Mouse (Mus musculus): ENCODE data around the gene Ap1g1. TPM values are rescaled to one million over a fixed set of nuclear protein-coding genes. Genes with fewer than 3 reads are reported as not detected.

Gene Ap1g1
- polyA plus RNA-seq, 1 experiment: 72.0 TPM

DNA sequence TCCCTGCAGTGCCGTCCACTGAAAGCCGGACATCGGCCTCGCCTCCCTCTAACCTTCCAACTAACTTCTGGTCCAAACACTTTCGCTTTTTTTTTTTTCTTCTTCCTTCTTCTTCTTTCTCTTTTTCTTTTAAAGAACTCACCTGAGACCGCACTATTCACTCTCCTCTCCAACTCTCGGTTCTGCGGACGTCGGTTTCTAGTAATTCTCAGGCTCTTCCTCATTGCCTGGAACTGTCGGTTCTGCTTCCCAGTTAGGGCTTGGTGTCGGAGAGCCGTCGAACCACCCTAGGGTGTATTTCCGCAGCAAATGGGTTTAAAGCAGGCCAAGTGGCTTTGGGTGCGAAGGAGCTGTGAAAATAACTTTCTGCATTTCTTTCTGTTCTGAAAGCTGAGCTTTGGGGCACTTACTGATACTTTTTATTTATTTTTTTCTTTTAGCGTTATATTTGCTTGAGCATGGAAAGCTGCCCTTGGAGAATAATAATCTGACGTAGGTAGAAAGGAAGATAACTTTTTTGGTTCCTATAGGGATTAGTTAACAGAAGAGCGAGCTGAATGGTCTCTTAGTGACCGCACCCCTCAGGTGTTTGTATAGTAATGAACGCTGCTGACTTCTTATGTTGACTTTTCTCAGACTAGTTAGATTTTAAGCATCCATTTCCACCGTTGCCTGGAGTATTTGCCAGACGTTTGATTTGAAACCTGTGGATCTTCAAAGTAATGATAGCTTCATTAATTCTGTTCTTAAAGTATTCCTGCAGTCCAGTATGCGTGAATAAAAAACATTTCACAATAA lies 1.3 kb downstream of the Ap1g1 start:
- Histone ChIP-seq H3K4me1 (ENCODE audit: control insufficient read depth, insufficient read depth, low read length) (peaks cover 12% of the 10 kb centered on the region), H3K27me3 (replicated peaks; ENCODE audit: control insufficient read depth, insufficient read depth, low read length) (no peaks in the 10 kb centered on the region), H3K4me3 (ENCODE audit: insufficient read depth, low read depth, low read length) (peak overlapping the region; percentile 85), H3K36me3 (ENCODE audit: control insufficient read depth, insufficient read depth, low read length) (no peaks in the 10 kb centered on the region), H3K27ac (ENCODE audit: insufficient read depth, low read depth, low read length) (peak overlapping the region; percentile 94)
- TF ChIP-seq POLR2A (IDR thresholded peaks at IDR 0.05; ENCODE audit: low read depth, low read length) (peak; percentile 9), CTCF (conservative IDR thresholded peaks at IDR 0.05; ENCODE audit: insufficient read depth, insufficient read length, low read depth, low read length) (no peak)
- WGBS: 6% methylated on average over 24 of the region's 24 CpGs
- DNase-seq: no peak

GRCm38 (mm10) chr8:109780548-109780947 lies 2.2 kb downstream of the Ap1g1 start:
- WGBS: 26% methylated on average over 4 of the region's 4 CpGs
- H3K36me3 ChIP-seq (ENCODE audit: control insufficient read depth, insufficient read depth, low read length): no peaks in the 10 kb centered on the region
- H3K27ac ChIP-seq (ENCODE audit: insufficient read depth, low read depth, low read length): peak overlapping the region; percentile 26
- TF ChIP-seq POLR2A (IDR thresholded peaks at IDR 0.05; ENCODE audit: low read depth, low read length): no peak
- TF ChIP-seq CTCF (conservative IDR thresholded peaks at IDR 0.05; ENCODE audit: insufficient read depth, insufficient read length, low read depth, low read length): no peak
- no peaks in the 10 kb centered on the region for H3K27me3 ChIP-seq (replicated peaks; ENCODE audit: control insufficient read depth, insufficient read depth, low read length)
- H3K4me1 ChIP-seq (ENCODE audit: control insufficient read depth, insufficient read depth, low read length): peaks cover 12% of the 10 kb centered on the region
- H3K4me3 ChIP-seq (ENCODE audit: insufficient read depth, low read depth, low read length): peak overlapping the region; percentile 44; the same call in 1 of the 2 replicates
- DNase-seq: no peak

DNA sequence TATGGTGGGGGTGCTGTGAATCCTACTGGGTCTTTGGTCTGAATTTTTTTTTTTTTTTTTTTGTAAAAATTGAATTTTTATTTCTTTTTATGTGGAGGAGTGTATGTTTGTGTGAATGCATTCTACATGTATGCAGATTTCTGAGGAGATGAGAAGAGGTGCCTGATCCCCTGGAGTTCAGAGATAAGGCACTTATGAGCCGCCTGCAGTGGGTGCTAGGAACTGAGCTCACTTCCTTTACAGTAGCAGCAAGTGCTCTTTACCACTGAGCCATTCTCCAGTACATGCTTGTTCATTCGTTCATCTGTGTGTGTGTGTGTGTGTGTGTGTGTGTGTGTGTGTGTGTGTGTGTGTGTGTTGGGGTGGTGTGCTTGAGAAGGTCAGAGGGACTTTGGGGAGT lies 12.6 kb downstream of the Ap1g1 start:
- 83% methylated on average over 2 of the region's 2 CpGs for WGBS
- peaks cover 7% of the 10 kb centered on the region; the same call in 1 of the 2 replicates for H3K4me1 ChIP-seq (ENCODE audit: control insufficient read depth, insufficient read depth, low read length)
- no peak for DNase-seq
- H3K27me3 ChIP-seq (replicated peaks; ENCODE audit: control insufficient read depth, insufficient read depth, low read length): no peaks in the 10 kb centered on the region
- no peak overlapping the region for H3K4me3 ChIP-seq (ENCODE audit: insufficient read depth, low read depth, low read length)
- no peaks in the 10 kb centered on the region for H3K36me3 ChIP-seq (ENCODE audit: control insufficient read depth, insufficient read depth, low read length)
- H3K27ac ChIP-seq (ENCODE audit: insufficient read depth, low read depth, low read length): no peak overlapping the region
- no peak for TF ChIP-seq CTCF (conservative IDR thresholded peaks at IDR 0.05; ENCODE audit: insufficient read depth, insufficient read length, low read depth, low read length)
- TF ChIP-seq POLR2A (IDR thresholded peaks at IDR 0.05; ENCODE audit: low read depth, low read length): no peak

GRCm38 (mm10) chr8:109795166-109795565 lies 16.8 kb downstream of the Ap1g1 start:
- 0% methylated on average over 1 of the region's 1 CpGs for WGBS

GRCm38 (mm10) chr8:109798721-109799120 lies 20.4 kb downstream of the Ap1g1 start:
- no peak for DNase-seq
- TF ChIP-seq CTCF (conservative IDR thresholded peaks at IDR 0.05; ENCODE audit: insufficient read depth, insufficient read length, low read depth, low read length) (no peak), POLR2A (IDR thresholded peaks at IDR 0.05; ENCODE audit: low read depth, low read length) (no peak)
- Histone ChIP-seq H3K4me3 (ENCODE audit: insufficient read depth, low read depth, low read length) (no peak overlapping the region), H3K36me3 (ENCODE audit: control insufficient read depth, insufficient read depth, low read length) (no peaks in the 10 kb centered on the region), H3K27me3 (replicated peaks; ENCODE audit: control insufficient read depth, insufficient read depth, low read length) (no peaks in the 10 kb centered on the region), H3K27ac (ENCODE audit: insufficient read depth, low read depth, low read length) (peak overlapping the region; percentile 76; the same call in 1 of the 2 replicates), H3K4me1 (ENCODE audit: control insufficient read depth, insufficient read depth, low read length) (peaks cover 29% of the 10 kb centered on the region)

More at GRCm38 (mm10) chr8:109795166-109795565, 16.8 kb downstream of the Ap1g1 start:
- Histone ChIP-seq H3K4me1 (ENCODE audit: control insufficient read depth, insufficient read depth, low read length) (peaks cover 14% of the 10 kb centered on the region), H3K36me3 (ENCODE audit: control insufficient read depth, insufficient read depth, low read length) (no peaks in the 10 kb centered on the region), H3K27ac (ENCODE audit: insufficient read depth, low read depth, low read length) (no peak overlapping the region), H3K27me3 (replicated peaks; ENCODE audit: control insufficient read depth, insufficient read depth, low read length) (no peaks in the 10 kb centered on the region), H3K4me3 (ENCODE audit: insufficient read depth, low read depth, low read length) (no peak overlapping the region)
- DNase-seq: no peak
- no peak for TF ChIP-seq POLR2A (IDR thresholded peaks at IDR 0.05; ENCODE audit: low read depth, low read length)
- TF ChIP-seq CTCF (conservative IDR thresholded peaks at IDR 0.05; ENCODE audit: insufficient read depth, insufficient read length, low read depth, low read length): no peak

GRCm38 (mm10) chr8:109799245-109799644 lies 20.9 kb downstream of the Ap1g1 start:
- no peak overlapping the region for H3K27ac ChIP-seq (ENCODE audit: insufficient read depth, low read depth, low read length)
- no peak overlapping the region for H3K4me3 ChIP-seq (ENCODE audit: insufficient read depth, low read depth, low read length)
- no peaks in the 10 kb centered on the region for H3K36me3 ChIP-seq (ENCODE audit: control insufficient read depth, insufficient read depth, low read length)
- H3K4me1 ChIP-seq (ENCODE audit: control insufficient read depth, insufficient read depth, low read length): peaks cover 26% of the 10 kb centered on the region
- 22% methylated on average over 4 of the region's 4 CpGs for WGBS
- H3K27me3 ChIP-seq (replicated peaks; ENCODE audit: control insufficient read depth, insufficient read depth, low read length): no peaks in the 10 kb centered on the region
- TF ChIP-seq CTCF (conservative IDR thresholded peaks at IDR 0.05; ENCODE audit: insufficient read depth, insufficient read length, low read depth, low read length): no peak
- DNase-seq: no peak

- no peaks in the 10 kb centered on the region for H3K27me3 ChIP-seq (replicated peaks; ENCODE audit: control insufficient read depth, insufficient read depth, low read length)
- peak; percentile 46 for DNase-seq
- WGBS: 35% methylated on average over 2 of the region's 2 CpGs
- H3K4me1 ChIP-seq (ENCODE audit: control insufficient read depth, insufficient read depth, low read length): peaks cover 27% of the 10 kb centered on the region
- H3K4me3 ChIP-seq (ENCODE audit: insufficient read depth, low read depth, low read length): no peak overlapping the region
- peak overlapping the region; percentile 87 for H3K27ac ChIP-seq (ENCODE audit: insufficient read depth, low read depth, low read length)
- TF ChIP-seq POLR2A (IDR thresholded peaks at IDR 0.05; ENCODE audit: low read depth, low read length) (no peak), CTCF (conservative IDR thresholded peaks at IDR 0.05; ENCODE audit: insufficient read depth, insufficient read length, low read depth, low read length) (no peak)
- no peaks in the 10 kb centered on the region for H3K36me3 ChIP-seq (ENCODE audit: control insufficient read depth, insufficient read depth, low read length)
These were observed 22.0 kb downstream of the Ap1g1 start for GRCm38 (mm10) chr8:109800325-109800724.

Measured in kidney, adult 2 months (tissue).